18 mouse cellular contexts compared by ENCODE assay signal in the genomic region with DNA sequence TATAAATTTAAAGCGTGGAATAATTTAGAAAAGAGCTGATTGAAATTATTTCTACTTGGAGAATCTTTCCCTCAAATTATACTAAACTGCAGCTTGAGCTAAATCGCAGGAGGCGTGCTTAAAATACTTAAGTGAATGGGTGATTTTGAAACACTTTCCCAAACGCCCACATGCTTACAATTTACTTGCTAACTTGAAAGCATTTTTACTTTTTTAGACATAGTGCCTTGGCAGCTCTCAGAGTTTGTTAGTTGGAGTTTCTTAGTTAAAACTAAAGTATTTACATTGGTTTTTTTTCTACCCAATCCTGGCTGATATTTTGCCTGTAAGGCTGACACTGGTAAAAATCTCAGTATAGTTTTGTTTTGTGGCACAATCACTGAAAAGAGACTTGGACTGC.
"Had no signal": no experiment of that assay in that cellular context is flagged by ENCODE, and none has a peak within 500 bp of the region (broad histone marks: within the 10 kb centered on the region; RNA-seq: fewer than 3 reads in every experiment).

No protein-coding gene starts in this region.

- H3K9ac ChIP-seq: limb, embryonic 12.5 days; liver, embryonic 13.5 days; liver, postnatal 0 days; neural tube, embryonic 15.5 days had no signal

- H3K4me1 ChIP-seq: liver, embryonic 13.5 days; midbrain, embryonic 10.5 days; neural tube, embryonic 15.5 days had no signal

- H3K27me3 ChIP-seq: limb, embryonic 12.5 days; liver, embryonic 13.5 days; neural tube, embryonic 15.5 days had no signal

- H3K4me3 ChIP-seq: layer of hippocampus, adult 2 months; limb, embryonic 12.5 days; liver, embryonic 13.5 days; midbrain, embryonic 10.5 days; myocyte; neural tube, embryonic 15.5 days had no signal

- ATAC-seq: liver, postnatal 0 days; lung, postnatal 0 days had no signal

- H3K36me3 ChIP-seq: limb, embryonic 12.5 days; liver, embryonic 13.5 days; midbrain, embryonic 10.5 days; neural tube, embryonic 15.5 days had no signal

- H3K4me2 ChIP-seq: limb, embryonic 12.5 days; liver, embryonic 13.5 days; neural tube, embryonic 15.5 days had no signal

- DNase-seq: kidney, adult 11 months; kidney, adult 9 months; kidney, postnatal 36 days; liver; liver, embryonic 13.5 days; liver, postnatal 0 days; lung, postnatal 36 days; midbrain, embryonic 14.5 days; spleen, adult 18-20 months; thymus, adult 2 months; thymus, postnatal 36 days had no signal

- H3K27ac ChIP-seq: kidney, postnatal 0 days; layer of hippocampus, adult 2 months; limb, embryonic 12.5 days; liver, embryonic 13.5 days; midbrain, embryonic 10.5 days; neural tube, embryonic 15.5 days had no signal

- H3K9me3 ChIP-seq: liver, embryonic 13.5 days; midbrain, embryonic 10.5 days; neural tube, embryonic 15.5 days had no signal
